Mouse (Mus musculus) thymus, adult 18-20 months (tissue): ENCODE results near the gene Kel.

ENCODE experiments used
- DNase-seq, 2 experiments: peaks; one replicate each; pipeline ENCODE4 v3.0.0; 2022; ENCODE audit warnings: mixed read lengths in 2 of 2

The Kel gene

GRCm38 (mm10) chr6:41643227-41643626, 60.9 kb downstream of the Kel start:
- DNase-seq, result no peak

GRCm38 (mm10) chr6:41642765-41643164, 61.4 kb downstream of the Kel start:
- no peak for DNase-seq

GRCm38 (mm10) chr6:41641173-41641866, 62.8 kb downstream of the Kel start:
- DNase-seq, result no peak

GRCm38 (mm10) chr6:41640449-41640848, 63.7 kb downstream of the Kel start:
- DNase-seq, result no peak

- no peak for DNase-seq
Observed at GRCm38 (mm10) chr6:41637927-41638506, 66.1 kb downstream of the Kel start.

GRCm38 (mm10) chr6:41637393-41637792, 66.7 kb downstream of the Kel start:
- DNase-seq, result no peak
